Mouse (Mus musculus) kidney, embryonic 16.5 days (tissue): ENCODE data around the gene Dcn. TPM values are rescaled to one million over a fixed set of nuclear protein-coding genes. Genes with fewer than 3 reads are reported as not detected.

Experiments used
- ATAC-seq: fragments of 200-750 bp; cut with Nextera tagmentation; 2 replicates; pipeline ENCODE4 v1.8.0; 2017; ENCODE audit warnings: moderate TSS enrichment; ENCODE audit not compliant: low FRiP score, low TSS enrichment
- H3K27ac ChIP-seq: fragments of 300-500 bp; sonication (generic); 2 replicates; pipeline ENCODE4 v1.5.1; 2014; ENCODE audit warnings: low read length
- H3K27me3 ChIP-seq: fragments of 300-500 bp; sonication (generic); 2 replicates; pipeline ENCODE4 v1.6.1; 2014; ENCODE audit warnings: low read length, control low read depth, mixed read lengths; ENCODE audit not compliant: insufficient read depth
- H3K36me3 ChIP-seq: fragments of 300-500 bp; sonication (generic); 2 replicates; pipeline ENCODE4 v1.6.1; 2014; ENCODE audit warnings: low read length, control low read depth, mixed read lengths; ENCODE audit not compliant: insufficient read depth
- H3K4me1 ChIP-seq: fragments of 300-500 bp; sonication (generic); 2 replicates; pipeline ENCODE4 v1.6.1; 2014; ENCODE audit warnings: low read length, control low read depth, mixed read lengths; ENCODE audit not compliant: insufficient read depth
- H3K4me2 ChIP-seq: fragments of 300-500 bp; sonication (generic); replicated peaks from 2 replicates; pipeline ENCODE4 v1.6.1; 2014; ENCODE audit warnings: low read depth, low read length
- H3K4me3 ChIP-seq: fragments of 300-500 bp; sonication (generic); 2 replicates; pipeline ENCODE4 v1.5.1; 2014; ENCODE audit warnings: mild to moderate bottlenecking, low read length
- H3K9ac ChIP-seq: fragments of 300-500 bp; sonication (generic); replicated peaks from 2 replicates; pipeline ENCODE4 v1.6.1; 2014; ENCODE audit warnings: low read length
- H3K9me3 ChIP-seq: fragments of 300-500 bp; sonication (generic); 2 replicates; pipeline ENCODE4 v1.6.1; 2016; ENCODE audit warnings: low read length, control low read depth
- WGBS: fragments of 180-500 bp; shearing (Covaris S2); extraction: QIAGEN DNeasy Blood & Tissue Kit; methylation state at CpG from one replicate; pipeline ENCODE4 v1.1.7; 2014; 5-methylcytosine and 5-hydroxymethylcytosine counted together
- polyA plus RNA-seq: library from polyadenylated mRNA; unstranded; fragments of >200 nt; fragmentation: Nextera tagmentation; extraction: Ambion mirVana; gene quantifications from 2 replicates; pipeline ENCODE4 v1.2.1, GENCODE M21; 2015

Gene Dcn
- polyA plus RNA-seq, 1 experiment from 2014 or later: 276 TPM

DNA sequence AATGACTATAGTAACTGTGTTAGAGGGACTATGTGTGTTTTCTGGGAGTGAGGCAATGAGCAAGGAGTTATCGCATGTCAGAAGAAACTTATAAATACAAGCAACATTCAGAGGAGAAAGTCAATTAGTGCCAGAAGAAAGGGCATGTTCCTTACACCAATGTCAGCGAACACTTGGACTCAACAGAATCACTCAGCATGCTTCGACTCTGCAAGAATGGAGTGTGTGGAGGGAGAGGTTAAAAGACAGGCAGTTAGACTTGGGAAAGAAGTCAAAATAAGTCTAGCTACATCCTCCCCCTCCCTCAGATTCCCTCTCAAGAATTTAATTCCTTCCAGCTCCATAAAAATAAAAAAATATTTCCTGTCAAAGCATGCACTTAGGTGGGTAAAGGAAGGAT is 1.1 kb upstream of the Dcn start:
- Histone ChIP-seq H3K36me3 (no peaks in the 10 kb centered on the region), H3K27me3 (no peaks in the 10 kb centered on the region), H3K4me2 (no peak overlapping the region), H3K9me3 (no peaks in the 10 kb centered on the region), H3K4me1 (peaks cover 14% of the 10 kb centered on the region), H3K9ac (no peak overlapping the region), H3K27ac (peak overlapping the region; percentile 83), H3K4me3 (no peak overlapping the region)
- 42% methylated on average over 3 of the region's 3 CpGs for WGBS
- no peak for ATAC-seq

GRCm38 (mm10) chr10:97482150-97482549 is 2.7 kb downstream of the Dcn start:
- Histone ChIP-seq H3K9me3 (no peaks in the 10 kb centered on the region), H3K4me1 (peaks cover 17% of the 10 kb centered on the region), H3K4me2 (no peak overlapping the region), H3K27me3 (no peaks in the 10 kb centered on the region), H3K9ac (no peak overlapping the region), H3K4me3 (no peak overlapping the region), H3K36me3 (no peaks in the 10 kb centered on the region), H3K27ac (no peak overlapping the region)
- no peak for ATAC-seq
- WGBS: 82% methylated on average over 5 of the region's 5 CpGs

DNA sequence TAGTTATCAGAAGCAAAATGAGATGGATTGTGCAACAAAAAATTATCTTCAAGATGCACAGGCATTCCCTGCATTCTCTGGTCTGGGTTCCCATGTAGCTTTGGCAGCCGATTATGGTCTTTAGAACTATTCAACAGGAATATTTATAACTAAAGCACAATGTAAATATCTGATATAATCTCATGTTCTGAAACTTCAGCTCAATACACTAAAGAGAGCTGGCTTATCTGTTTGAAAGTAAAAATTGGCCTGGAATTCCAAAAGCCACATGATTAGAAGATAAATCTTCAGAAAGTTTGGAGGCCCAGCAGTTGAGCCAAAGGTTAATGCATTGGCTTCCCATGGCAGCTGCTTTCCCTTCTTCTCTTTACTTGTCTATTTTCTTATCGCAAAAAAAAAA is 4.6 kb downstream of the Dcn start:
- Histone ChIP-seq H3K4me2 (no peak overlapping the region), H3K4me1 (peaks cover 9% of the 10 kb centered on the region), H3K9me3 (no peaks in the 10 kb centered on the region), H3K27ac (no peak overlapping the region), H3K4me3 (no peak overlapping the region), H3K27me3 (no peaks in the 10 kb centered on the region), H3K36me3 (no peaks in the 10 kb centered on the region), H3K9ac (no peak overlapping the region)
- ATAC-seq: no peak
- 59% methylated on average over 2 of the region's 2 CpGs for WGBS

GRCm38 (mm10) chr10:97485151-97485550 is 5.7 kb downstream of the Dcn start:
- no peak overlapping the region for H3K4me2 ChIP-seq
- 0 out of 2 replicates have a peak, but pooled peaks cover 3% of the 10 kb centered on the region for H3K4me1 ChIP-seq
- H3K4me3 ChIP-seq: no peak overlapping the region
- H3K9ac ChIP-seq: no peak overlapping the region
- H3K27ac ChIP-seq: no peak overlapping the region
- H3K36me3 ChIP-seq: 0 out of 2 replicates have a peak, but pooled peaks cover 3% of the 10 kb centered on the region
- 63% methylated on average over 2 of the region's 2 CpGs for WGBS
- no peaks in the 10 kb centered on the region for H3K27me3 ChIP-seq
- no peaks in the 10 kb centered on the region for H3K9me3 ChIP-seq
- ATAC-seq: no peak

DNA sequence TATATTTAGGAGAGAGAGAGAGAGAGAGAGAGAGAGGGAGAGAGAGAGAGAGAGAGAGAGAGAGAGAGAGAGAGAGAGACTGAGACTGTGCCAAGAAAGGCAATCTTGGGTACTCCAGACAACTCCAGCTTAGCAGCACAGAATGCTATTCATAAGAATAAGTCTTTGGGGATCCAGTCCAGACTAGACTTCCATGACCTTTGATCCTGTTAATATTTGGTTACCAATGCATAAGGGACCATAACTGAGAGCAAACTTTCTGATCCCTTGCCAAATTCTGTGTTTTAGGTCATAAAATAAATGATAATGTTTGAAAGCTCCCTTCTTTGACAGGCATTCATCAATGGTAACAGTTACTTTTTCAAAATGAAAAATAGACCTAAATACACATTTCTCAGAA is 6.7 kb downstream of the Dcn start:
- Histone ChIP-seq H3K9ac (no peak overlapping the region), H3K4me1 (0 out of 2 replicates have a peak, but pooled peaks cover 3% of the 10 kb centered on the region), H3K27ac (no peak overlapping the region), H3K36me3 (0 out of 2 replicates have a peak, but pooled peaks cover 3% of the 10 kb centered on the region), H3K4me2 (no peak overlapping the region), H3K9me3 (no peaks in the 10 kb centered on the region), H3K27me3 (no peaks in the 10 kb centered on the region), H3K4me3 (no peak overlapping the region)
- no peak for ATAC-seq

- H3K9me3 ChIP-seq: no peaks in the 10 kb centered on the region
- ATAC-seq: no peak
- 0 out of 2 replicates have a peak, but pooled peaks cover 3% of the 10 kb centered on the region for H3K4me1 ChIP-seq
- WGBS: 87% methylated on average over 6 of the region's 6 CpGs
- H3K27ac ChIP-seq: no peak overlapping the region
- no peak overlapping the region for H3K4me2 ChIP-seq
- no peak overlapping the region for H3K4me3 ChIP-seq
- 0 out of 2 replicates have a peak, but pooled peaks cover 3% of the 10 kb centered on the region for H3K36me3 ChIP-seq
- H3K9ac ChIP-seq: no peak overlapping the region
- no peaks in the 10 kb centered on the region for H3K27me3 ChIP-seq
These were observed 8.0 kb downstream of the Dcn start for GRCm38 (mm10) chr10:97487269-97487989.

GRCm38 (mm10) chr10:97492367-97492980 is 13.1 kb downstream of the Dcn start:
- no peak overlapping the region for H3K9ac ChIP-seq
- H3K9me3 ChIP-seq: no peaks in the 10 kb centered on the region
- 0 out of 2 replicates have a peak, but pooled peaks cover 3% of the 10 kb centered on the region for H3K36me3 ChIP-seq
- no peak overlapping the region for H3K4me2 ChIP-seq
- ATAC-seq: no peak
- WGBS: 80% methylated on average over 4 of the region's 4 CpGs
- H3K27me3 ChIP-seq: no peaks in the 10 kb centered on the region
- no peak overlapping the region for H3K4me3 ChIP-seq
- H3K4me1 ChIP-seq: no peaks in the 10 kb centered on the region
- H3K27ac ChIP-seq: no peak overlapping the region

DNA sequence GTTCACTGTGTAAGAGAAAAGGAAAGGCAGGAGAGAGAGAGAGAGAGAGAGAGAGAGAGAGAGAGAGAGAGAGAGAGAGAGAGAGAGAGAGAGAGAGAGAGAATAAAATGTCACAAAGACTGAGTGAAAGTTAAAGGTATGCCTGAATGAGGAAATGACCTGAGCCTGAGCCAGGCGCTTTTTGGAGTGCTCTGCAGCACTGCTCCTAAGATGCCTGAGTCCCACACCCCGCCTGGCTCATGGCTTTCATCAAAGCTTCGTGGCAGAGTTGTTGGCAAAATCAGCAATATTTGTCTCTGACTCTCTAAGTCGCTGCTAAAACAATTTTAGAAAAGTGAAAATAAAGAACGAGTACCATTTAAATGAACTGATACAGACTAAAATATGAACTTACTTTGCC is 18.2 kb downstream of the Dcn start:
- Histone ChIP-seq H3K4me3 (no peak overlapping the region), H3K27ac (no peak overlapping the region), H3K9me3 (no peaks in the 10 kb centered on the region), H3K36me3 (no peaks in the 10 kb centered on the region), H3K27me3 (no peaks in the 10 kb centered on the region), H3K9ac (no peak overlapping the region), H3K4me2 (no peak overlapping the region), H3K4me1 (no peaks in the 10 kb centered on the region)
- ATAC-seq: no peak
- 62% methylated on average over 5 of the region's 5 CpGs for WGBS

- Histone ChIP-seq H3K4me1 (no peaks in the 10 kb centered on the region), H3K4me2 (no peak overlapping the region), H3K27me3 (no peaks in the 10 kb centered on the region), H3K27ac (no peak overlapping the region), H3K4me3 (no peak overlapping the region), H3K36me3 (no peaks in the 10 kb centered on the region), H3K9me3 (no peaks in the 10 kb centered on the region), H3K9ac (no peak overlapping the region)
- no peak for ATAC-seq
- 67% methylated on average over 3 of the region's 3 CpGs for WGBS
These were observed 44.0 kb downstream of the Dcn start for GRCm38 (mm10) chr10:97523366-97523765.

DNA sequence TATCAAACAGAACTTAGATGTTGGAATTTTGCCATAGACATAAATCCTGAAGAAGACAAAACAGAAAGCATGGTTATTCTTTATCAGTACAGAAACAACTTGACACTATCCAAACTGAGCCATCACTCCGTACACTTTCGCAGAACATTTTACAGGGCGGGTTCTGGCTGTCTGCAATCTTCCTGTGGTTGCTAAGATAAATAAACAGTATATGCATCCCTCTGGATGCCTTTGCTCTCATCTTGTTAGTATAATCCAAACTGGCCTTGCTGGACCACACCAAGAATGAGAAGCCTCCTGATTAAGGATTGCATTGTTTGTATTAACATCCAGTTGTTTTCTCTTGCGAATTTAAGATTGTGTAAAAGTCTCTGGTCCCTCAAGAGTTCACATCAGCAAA is 56.3 kb downstream of the Dcn start:
- Histone ChIP-seq H3K4me2 (no peak overlapping the region), H3K27me3 (no peaks in the 10 kb centered on the region), H3K4me3 (no peak overlapping the region), H3K27ac (no peak overlapping the region), H3K9me3 (no peaks in the 10 kb centered on the region), H3K36me3 (no peaks in the 10 kb centered on the region), H3K9ac (no peak overlapping the region), H3K4me1 (no peaks in the 10 kb centered on the region)
- ATAC-seq: no peak
- WGBS: 52% methylated on average over 4 of the region's 4 CpGs
